Mouse (Mus musculus): ENCODE measurements around the gene Tbcd.

- TF ChIP-seq POLR2A (IDR thresholded peaks at IDR 0.05; ENCODE audit: borderline replicate concordance, extremely low read depth, insufficient read depth, insufficient read length, poor library complexity, severe bottlenecking) (no peak), CTCF (IDR thresholded peaks at IDR 0.05; ENCODE audit: borderline replicate concordance, extremely low read depth, insufficient read depth, insufficient read length) (no peak)
These were observed 70.5 kb downstream of the Tbcd start for GRCm38 (mm10) chr11:121522156-121522762.

Data from brain, embryonic 14.5 days (tissue).